Mouse (Mus musculus): ENCODE results near the gene Psmb4.
"Not testable (repeated sequence)": the region's sequence is repeated elsewhere in the genome, so short reads cannot be mapped to it uniquely, and the experiment has no call there.

Gene Psmb4

DNA sequence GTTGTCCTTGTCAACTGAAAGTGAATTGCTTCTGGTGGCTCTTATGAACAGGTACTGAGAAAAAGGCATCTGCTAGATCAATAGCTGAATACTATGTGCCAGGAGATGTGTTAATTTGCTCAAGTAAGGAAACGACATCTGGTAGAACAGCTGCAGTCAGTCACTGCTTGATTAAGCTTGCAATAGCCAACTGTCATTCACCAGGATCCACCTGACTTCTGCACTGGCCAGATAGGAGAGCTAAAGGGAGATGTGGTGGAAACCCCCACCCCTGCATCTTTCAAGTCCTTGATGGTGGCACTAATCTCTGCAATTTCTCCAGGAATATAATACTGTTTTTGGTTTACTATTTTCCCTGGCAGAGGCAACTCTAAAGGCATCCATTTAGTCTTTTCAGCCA, 19.7 kb upstream of the Psmb4 start:
- DNase-seq (ENCODE audit: low spot score in 2 of 2): no peak

DNA sequence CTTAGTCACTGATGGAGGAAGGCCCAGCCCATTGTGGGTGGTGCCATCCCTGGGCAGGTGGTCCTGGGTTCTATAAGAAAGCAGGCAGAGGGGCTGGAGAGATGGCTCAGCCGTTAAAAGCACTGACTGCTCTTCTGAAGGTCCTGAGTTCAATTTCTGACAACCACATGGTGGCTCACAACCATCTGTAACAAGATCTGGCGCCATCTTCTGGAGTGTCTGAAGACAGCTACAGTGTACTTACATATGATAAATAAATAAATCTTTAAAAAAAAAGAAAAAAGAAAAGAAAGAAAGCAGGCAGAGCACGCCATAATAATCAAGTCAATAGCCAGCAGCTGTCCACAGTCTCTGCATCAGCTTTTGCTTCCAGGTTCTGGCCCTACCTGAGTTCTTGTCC, 18.0 kb upstream of the Psmb4 start:
- not testable (repeated sequence) for DNase-seq (ENCODE audit: low spot score in 2 of 2)

DNA sequence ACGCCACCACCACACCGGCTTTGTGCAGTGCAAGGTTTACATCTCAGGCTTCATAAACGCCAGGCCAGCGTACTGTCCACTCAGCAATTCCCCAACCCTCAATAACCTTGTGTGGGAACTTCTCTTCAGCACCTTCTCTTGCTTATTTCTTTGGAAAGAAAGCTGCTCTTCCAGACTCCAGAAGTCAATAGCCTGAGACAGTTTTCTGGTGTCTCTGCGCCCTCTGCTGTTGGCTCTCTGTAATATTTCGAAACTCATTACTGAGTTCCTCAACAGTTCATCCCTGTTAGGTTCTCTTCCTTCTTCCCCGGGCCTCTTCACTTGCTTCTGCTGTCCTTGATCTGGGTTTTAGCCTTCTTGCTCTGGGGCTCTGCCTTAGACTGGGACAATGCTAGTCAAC, 16.0 kb upstream of the Psmb4 start:
- peak; percentile 16 to 36 for DNase-seq (ENCODE audit: low spot score in 2 of 2)

DNA sequence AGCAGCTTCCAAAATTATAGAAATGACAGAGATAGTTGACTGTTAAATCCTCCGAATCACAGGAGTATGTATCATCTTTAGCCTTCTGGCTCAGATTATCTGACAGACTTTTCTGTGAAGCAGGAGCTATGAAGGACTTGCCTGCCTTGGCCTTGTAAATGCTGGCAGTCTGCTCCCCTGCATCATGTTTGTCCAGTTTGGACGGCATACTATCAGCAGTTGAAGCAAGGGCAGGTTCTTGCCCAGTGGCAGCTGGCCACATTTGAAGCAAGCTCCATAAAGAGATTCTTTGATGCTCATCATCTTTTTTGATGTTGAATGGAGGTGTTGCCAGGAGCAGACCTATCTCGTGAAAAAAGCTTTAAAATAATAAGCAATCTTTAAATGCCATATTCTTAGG, 7.3 kb upstream of the Psmb4 start:
- no peak for DNase-seq (ENCODE audit: low spot score in 2 of 2)

DNA sequence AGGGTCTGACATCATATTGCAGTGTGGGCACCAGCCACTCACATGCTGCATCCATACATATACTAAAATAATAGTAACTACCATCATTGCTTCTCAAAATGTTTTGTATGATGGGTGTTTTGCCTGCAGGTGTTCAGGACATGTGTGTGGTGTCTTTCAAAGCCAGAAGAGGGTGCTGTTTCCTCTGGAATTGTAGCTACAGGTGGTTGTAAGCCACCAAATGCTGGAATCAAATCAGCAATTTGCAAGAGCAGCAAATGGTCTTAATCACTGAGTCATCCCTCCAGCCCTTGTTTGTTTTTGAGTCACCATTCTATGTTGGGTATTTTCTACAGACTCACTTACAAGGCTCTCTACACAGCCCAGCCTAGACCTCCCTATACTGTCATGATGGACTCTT, 1.8 kb upstream of the Psmb4 start:
- DNase-seq (ENCODE audit: low spot score in 2 of 2): peak in 1 of 2 experiments; percentile 12

DNA sequence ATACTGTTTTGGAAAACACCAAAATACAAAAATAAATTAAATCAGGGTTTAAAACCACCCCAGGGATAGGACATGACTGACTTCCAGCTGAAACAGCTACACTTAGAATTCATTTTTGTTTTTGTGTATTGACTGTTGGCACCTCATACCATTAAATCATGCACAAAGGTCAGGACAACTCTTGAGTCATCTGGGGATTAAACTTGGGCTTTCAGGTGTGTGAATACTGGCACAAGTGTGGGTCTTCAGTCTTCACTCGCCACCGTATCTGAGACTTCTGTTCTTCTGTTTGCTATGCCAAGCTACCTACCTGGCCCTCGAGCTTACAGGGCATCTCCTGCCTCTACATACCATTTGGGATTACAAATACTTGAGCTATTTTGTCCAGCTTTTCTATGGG, 4.2 kb downstream of the Psmb4 start:
- DNase-seq (ENCODE audit: low spot score in 2 of 2): no peak

DNA sequence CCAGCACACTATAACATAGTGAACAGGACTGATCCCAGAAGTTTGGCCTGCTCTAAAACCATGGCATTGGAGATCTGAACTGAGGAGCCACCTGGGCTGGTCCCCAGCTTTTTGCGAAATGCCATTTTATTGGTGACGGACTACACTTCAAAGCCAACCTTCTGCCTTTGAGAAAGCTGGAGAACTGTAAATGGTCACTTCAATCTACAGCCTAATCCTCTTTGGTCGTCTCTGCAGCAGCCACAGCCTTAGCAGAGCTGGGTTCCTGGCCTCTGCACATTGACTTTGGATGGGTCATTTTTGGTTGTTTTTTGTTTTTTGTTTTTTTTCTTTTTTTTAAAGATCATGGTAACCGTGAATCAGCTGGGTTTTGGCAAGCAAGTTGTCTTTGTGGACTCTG, 4.9 kb downstream of the Psmb4 start:
- DNase-seq (ENCODE audit: low spot score in 2 of 2): no peak

DNA sequence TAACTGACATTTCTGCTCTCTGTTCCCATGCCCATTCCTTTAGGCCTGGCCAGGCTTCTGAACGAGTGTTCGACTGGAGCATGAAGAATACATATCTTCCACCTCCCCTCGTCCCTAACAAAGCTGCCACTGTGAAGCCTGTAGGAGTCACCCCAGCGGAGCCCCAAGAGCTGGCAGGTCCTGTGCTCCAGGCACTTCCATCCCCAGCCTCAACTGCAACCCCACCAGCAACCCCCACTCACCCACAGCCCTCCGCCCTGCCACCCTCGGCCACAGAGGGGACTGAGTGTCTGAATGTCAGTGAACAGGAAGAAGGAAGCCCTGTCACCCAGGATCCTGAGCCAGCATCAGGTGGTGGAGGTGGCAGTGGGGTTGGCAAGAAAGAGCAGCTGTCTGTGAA, 8.1 kb downstream of the Psmb4 start:
- DNase-seq (ENCODE audit: low spot score in 2 of 2): no peak

DNA sequence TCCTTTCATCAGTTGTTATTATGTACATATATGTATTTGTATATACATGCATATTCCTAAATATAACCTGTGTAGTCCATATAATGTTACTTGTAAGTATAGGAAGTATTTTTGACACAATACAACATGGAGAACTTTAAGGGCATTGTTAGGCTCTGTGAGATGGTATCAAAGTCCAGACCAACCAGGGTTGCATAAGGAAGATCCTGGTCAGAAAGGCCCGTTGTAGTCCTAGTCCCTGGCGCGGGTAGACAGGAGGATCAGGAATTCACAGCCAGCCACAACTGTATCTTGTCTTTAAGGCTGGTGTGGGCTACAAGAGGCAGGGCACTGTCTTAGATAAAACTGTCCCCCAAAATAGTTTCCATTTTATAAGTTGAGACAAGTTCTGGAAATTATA, 17.8 kb downstream of the Psmb4 start:
- no peak for DNase-seq (ENCODE audit: low spot score in 2 of 2)

DNA sequence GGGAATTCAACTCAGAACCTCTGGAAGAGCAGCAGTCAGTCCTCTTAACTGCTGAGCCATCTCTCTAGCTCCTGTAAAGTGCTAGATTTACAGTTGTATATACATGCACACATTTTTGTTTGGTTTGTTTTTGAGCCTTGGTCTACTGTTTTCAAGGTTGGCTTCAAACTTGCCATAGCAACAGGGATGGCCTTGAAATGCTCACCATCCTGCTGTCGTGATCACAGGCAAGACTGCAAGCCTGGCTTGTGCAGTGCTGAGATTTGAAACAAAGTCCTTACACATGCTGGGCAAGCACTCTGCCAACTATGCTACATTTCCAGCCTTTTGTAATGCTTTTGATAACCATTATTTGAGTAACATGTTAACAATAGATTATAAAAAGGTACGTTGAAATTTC, 27.3 kb downstream of the Psmb4 start:
- no peak for DNase-seq (ENCODE audit: low spot score in 2 of 2)

DNA sequence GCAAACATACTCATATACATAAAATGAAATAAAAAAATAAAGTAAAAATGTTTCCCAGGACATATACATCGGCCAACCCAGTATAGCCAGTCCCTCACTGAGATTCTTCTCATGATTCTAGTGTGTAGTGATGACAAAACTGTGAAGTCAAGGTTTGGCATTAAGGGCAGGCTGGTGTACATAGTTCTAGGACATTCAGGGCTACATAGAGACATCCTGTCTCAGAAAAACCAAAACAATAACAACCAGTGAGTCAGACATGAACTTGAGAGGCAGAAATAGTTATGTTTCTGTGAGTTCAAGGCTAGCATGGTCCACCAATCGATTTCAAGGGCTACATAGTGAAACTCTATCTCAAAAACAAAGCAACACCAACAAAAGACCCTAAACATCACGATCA, 34.5 kb downstream of the Psmb4 start:
- DNase-seq (ENCODE audit: low spot score in 2 of 2): no peak

DNA sequence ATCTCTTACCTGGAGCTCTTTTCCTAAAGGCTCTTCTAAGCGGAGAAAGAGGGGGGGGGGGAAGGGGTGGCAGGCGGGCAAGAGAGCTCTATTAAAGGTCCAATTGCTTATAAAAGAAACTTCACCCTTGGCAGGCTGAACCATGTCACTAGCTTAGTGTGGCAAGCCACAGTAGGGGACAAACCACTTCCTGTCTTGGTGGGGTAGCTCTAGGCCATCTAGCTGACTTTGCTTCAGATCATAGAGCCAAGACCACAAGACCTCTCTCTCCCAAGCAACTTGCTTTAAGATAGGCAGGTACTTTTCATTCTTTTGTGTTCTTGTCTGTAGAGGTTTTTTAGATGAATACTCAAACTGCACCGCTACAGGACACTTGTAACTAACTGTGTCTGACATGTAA, 35.0 kb downstream of the Psmb4 start:
- peak; percentile 68 to 77 for DNase-seq (ENCODE audit: low spot score in 2 of 2)

DNA sequence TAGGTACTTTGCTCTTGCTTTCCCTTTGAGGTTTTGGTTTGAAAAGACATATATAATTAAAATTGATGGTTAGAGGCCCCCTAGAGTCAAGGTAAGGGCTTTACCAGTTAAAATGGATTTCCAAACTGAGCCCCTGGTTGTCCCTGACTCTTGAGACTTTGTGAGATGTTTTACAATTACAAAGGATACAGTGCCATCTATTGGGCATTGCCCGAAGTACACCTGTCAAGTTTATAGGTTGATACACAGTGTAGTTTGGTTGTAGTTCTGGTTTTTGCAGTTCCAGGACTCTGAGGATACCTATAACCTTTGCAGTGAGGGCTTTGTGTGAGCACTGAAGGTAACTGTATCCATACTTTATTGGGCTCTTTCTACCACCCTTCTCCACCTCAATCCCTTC, 37.4 kb downstream of the Psmb4 start:
- DNase-seq (ENCODE audit: low spot score in 2 of 2): peak; percentile 64 to 78

DNA sequence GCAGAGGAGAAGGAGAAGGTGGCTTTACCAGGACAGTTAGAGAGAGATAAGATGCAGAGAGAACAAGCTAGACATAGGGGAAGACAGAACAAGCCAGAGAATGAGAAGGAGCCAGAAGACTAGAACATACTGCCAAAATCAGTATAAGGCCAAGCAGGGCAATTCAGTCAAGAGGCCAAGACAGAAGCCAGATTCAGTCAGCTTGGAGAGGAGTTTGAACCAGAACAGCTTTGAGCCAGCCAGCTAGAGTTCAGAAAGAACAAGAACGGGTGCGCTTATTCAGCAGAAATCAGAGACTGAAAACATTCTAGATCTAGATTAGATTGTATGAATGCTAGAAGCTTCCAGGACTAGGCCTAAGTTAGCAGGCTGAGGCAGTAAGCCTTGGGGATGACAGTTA, 39.4 kb downstream of the Psmb4 start:
- DNase-seq (ENCODE audit: low spot score in 2 of 2): no peak

DNA sequence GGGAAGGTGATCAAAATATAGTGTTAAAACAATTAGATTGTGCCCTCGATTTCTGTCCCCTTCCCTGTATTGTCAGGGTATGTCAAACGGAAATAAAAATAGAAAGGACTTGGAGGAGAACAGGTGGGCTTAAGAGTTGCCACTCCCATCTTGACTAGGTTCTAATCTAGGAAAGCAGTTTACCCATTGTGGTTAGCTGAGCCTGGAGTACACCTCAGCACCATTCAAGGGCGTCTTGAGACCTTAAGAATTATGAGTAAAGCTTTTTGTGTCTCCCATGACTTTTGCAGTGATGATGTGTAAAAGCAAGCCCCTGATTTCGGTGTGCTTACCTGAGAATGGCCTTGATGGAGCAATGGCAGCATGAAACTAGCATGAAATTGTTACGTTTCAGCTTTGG, 47.7 kb downstream of the Psmb4 start:
- DNase-seq (ENCODE audit: low spot score in 2 of 2): no peak

DNA sequence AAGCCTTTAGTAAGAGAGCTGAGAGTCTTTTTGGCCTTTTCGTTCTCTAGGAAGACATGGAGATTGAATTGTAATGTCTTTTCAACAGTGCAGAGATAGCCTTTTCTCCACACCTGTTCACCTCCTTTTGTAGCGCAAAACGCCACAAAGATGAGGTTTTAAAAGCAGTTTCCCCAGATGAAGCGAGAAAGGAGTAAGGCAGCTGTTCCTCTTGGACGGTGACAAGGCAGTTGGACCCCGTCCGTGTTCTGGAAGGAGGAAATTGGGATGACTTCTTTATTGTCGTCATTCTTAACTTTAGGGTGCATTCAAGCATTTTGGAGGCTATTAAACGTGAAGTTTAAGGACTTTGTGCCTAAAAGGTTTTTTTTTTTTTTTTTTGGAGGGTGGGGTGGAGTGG, 48.1 kb downstream of the Psmb4 start:
- no peak for DNase-seq (ENCODE audit: low spot score in 2 of 2)

DNA sequence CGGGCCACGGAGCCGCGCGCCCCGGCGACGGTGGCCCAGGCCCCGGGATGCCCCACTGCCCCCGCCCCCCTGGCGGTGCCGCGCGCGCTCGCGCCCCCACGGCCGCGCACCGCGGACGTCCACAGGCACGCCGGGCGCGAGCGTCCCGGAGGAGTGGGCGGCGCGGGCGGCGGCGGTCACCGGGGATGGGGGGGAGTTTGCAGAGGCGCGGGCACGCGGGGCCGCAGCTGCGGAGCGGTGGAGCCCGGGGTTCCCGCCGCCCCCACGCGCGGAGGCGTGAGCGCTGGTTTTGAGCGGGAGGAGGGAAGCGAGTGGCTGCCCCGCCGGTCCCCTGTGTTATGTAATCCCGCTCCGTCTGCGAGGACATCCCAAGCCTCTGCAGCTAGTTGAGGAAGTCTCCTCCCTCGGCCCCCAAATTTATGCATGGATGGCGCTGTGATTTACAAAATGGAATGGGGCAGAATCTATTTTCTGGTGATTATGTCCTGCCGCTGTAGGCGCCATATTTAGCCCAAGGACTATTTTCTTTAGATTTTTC, 48.7 kb downstream of the Psmb4 start:
- peak; percentile 57 to 74 for DNase-seq (ENCODE audit: low spot score in 2 of 2)

DNA sequence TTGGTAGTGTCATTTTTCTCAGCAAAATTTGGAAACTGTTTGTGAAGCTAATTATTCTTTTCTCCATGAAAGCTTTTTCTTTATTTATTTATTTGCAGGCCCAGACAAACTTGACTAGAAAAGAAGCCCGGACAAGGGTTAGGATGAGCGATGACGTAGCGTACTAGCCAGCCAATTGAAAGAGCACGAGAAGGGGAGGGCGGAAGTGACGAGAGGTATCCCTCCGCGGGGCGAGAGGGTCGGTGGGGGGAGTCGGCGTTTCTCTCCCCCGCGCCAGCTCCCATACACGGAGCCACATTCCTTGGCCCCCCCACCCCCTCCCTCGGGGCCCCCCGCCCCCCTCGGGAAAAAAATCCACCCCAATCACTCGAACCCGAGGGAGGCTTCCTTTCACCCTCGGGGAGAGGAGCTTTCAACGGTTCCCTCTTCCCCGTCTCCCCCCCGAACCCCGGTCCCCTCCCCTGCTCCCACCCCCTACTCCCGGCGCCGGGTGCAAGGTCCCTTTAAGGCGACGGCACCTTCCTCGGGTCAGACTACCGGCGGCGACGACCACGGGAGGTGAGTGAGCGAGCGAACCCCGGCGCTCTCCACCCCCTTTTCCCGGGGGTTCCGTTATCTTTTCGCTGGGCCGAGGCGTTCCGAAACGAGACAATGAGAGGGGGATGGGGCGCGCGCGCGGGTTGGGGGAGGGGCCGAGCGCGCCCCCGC, 49.4 kb downstream of the Psmb4 start, which contains the start of gene Pogz:
Gene Pogz, plus strand, starts transcription at position 385 of the 708 bp plus-strand sequence.
- DNase-seq (ENCODE audit: low spot score in 2 of 2): peak; percentile 93 to 95

DNA sequence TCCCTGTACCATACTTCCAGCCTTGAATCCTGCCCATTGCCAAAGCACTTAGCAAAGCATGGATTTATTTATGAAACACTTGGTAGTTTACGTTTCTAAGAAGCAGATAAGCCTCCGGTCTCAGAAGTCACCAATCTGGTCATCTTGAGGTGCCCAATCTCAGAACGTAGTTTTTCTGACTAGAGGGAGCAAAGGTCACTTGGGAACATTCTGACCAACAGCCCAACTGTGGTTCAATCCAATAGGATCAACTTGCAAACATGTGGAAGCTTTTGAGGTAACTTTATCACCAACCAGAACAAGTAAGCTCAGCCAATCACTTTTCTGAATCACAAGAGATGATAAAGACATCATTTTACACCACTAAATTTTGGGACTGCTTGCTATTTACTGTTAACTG, 51.4 kb downstream of the Psmb4 start:
- no peak for DNase-seq (ENCODE audit: low spot score in 2 of 2)

Data from natural killer cell, adult 2 months (primary cell).